Mouse (Mus musculus) bone marrow macrophage, adult 2 months (primary cell): ENCODE measurements around the gene Copg2. TPM values are rescaled to one million over a fixed set of nuclear protein-coding genes. Genes with fewer than 3 reads are reported as not detected.
"Not testable (repeated sequence)": the region's sequence is repeated elsewhere in the genome, so short reads cannot be mapped to it uniquely, and the experiment has no call there.

Experiments used
- H3K27ac ChIP-seq: 2 replicates; pipeline ENCODE4 v1.5.1; 2012; ENCODE audit warnings: low read depth, low read length; ENCODE audit not compliant: insufficient read depth
- H3K4me1 ChIP-seq: 2 replicates; pipeline ENCODE4 v1.6.1; 2012; ENCODE audit warnings: low read length; ENCODE audit not compliant: control insufficient read depth, insufficient read depth
- H3K4me3 ChIP-seq: 2 replicates; pipeline ENCODE4 v1.5.1; 2012; ENCODE audit warnings: mild to moderate bottlenecking, low read length, moderate library complexity; ENCODE audit not compliant: insufficient read depth
- CTCF ChIP-seq: IDR thresholded peaks from 2 replicates; pipeline ENCODE4 v1.5.1; 2012; ENCODE audit warnings: low read depth, mild to moderate bottlenecking, low read length, moderate library complexity
- POLR2A ChIP-seq: IDR thresholded peaks from 2 replicates; pipeline ENCODE4 v1.6.1; 2012; ENCODE audit warnings: mild to moderate bottlenecking, low read depth, low read length, borderline replicate concordance
- polyA plus RNA-seq: library from polyadenylated mRNA; stranded (reverse); fragments of >200 nt; gene quantifications from 2 replicates; pipeline ENCODE4 v1.2.4, GENCODE M21; 2012; ENCODE audit not compliant: missing spikeins, insufficient read depth, insufficient read length

The Copg2 gene
- polyA plus RNA-seq, 1 experiment: 28.0 TPM

DNA sequence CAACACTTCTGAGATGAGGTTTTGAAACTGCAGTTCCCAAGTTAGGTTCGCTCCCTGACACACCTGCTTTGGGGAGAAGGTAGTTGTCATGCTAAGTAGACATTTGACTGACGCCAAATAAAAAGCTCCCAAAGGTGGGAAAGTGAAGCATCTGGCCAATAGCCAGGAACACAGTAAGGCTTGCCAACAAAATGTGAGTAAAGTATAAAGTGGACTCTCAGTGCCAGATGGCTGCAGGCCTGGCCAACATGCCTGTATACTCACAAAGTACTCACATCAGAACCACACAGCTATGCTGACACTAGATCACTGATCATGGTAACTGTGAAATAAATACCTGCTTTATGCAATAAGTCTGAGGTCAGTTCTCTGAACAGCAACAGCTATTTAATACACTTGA is 46.8 kb downstream of the Copg2 start:
- Histone ChIP-seq H3K4me3 (no peak overlapping the region), H3K4me1 (no peaks in the 10 kb centered on the region), H3K27ac (no peak overlapping the region)
- TF ChIP-seq POLR2A (no peak), CTCF (no peak)

DNA sequence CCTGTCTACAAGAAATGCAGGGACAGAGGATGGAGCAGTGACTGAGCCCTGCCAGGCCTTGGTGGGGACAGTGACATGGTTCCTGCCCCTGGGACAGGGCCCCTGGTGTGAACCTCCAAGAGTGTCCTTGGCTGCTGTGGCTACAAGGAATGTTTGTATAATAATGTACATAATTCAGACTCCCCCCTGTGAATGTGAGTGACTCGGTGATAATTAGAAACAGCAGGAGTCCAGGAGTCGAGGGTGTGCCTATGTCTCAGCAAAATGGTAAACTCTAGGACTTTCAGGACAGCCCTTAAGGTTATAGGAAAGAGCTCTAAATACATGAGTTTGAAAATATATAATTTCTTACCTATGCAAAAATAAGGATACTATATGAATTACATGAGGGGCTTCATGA is 64.4 kb downstream of the Copg2 start:
- no peak overlapping the region for H3K27ac ChIP-seq
- TF ChIP-seq POLR2A: no peak
- H3K4me1 ChIP-seq: no peaks in the 10 kb centered on the region
- no peak overlapping the region for H3K4me3 ChIP-seq

DNA sequence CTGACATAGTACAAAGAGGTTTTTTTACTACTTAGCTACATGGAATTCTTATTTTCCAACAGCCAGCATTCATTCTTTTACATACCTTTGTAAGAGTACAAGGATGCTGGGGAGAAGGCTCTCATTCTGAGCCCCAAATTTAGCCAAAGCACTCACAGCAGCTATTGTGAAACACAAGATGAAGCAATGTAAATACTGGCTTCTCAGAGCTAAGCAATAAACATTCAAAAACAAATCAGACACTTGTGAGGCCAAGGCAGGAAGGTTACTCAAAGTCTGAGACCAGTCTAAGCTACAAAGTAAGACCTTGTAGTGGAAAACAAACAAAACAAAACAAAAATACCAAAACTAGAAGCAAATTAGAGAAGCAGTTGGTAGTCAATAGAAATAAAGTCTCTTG is 83.0 kb downstream of the Copg2 start:
- Histone ChIP-seq H3K4me3 (no peak overlapping the region), H3K27ac (no peak overlapping the region), H3K4me1 (peaks cover 7% of the 10 kb centered on the region)
- TF ChIP-seq CTCF (no peak), POLR2A (no peak)

DNA sequence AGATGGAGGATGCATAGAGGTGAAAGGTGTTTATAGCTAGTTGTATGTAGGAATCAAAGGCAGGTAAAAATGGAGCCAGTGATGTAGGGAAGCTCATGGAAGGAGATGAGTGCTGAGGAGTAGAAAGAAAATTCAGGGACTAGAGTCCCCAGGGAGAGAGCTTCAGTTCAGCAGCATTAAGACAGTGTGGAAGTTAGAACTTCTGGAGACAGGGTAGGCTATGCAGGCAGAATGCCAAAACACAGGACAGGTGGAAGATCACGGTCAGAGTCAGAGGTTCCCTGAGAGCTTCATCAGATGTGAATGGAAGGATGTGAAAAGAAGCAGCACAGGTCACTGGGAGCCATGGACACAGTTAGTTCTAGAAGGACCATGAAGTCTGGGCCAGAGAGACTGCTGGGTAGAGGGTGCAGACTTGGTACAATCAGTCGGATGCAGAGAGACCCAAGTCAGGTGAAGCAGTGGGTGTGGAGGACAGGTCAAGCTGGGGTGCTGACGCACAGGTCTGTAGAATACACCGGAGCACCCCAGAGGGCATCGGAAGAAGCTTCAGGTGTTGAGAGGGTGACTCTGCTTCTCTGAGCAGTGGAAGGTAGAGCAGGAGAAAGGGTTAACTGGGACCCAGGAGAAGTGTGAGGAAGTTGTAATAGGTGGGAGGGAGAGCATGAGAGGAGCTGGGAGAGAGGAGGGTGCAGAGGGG is 91.4 kb downstream of the Copg2 start:
- H3K4me3 ChIP-seq: no peak overlapping the region
- H3K4me1 ChIP-seq: peaks cover 8% of the 10 kb centered on the region
- H3K27ac ChIP-seq: no peak overlapping the region
- TF ChIP-seq CTCF (no peak), POLR2A (no peak)

GRCm38 (mm10) chr6:30804389-30805052 is 92.1 kb downstream of the Copg2 start:
- not testable (repeated sequence) for H3K27ac ChIP-seq, H3K4me3 ChIP-seq, H3K4me1 ChIP-seq
- peak; percentile 29; the same call in 1 of the 2 replicates for TF ChIP-seq CTCF

DNA sequence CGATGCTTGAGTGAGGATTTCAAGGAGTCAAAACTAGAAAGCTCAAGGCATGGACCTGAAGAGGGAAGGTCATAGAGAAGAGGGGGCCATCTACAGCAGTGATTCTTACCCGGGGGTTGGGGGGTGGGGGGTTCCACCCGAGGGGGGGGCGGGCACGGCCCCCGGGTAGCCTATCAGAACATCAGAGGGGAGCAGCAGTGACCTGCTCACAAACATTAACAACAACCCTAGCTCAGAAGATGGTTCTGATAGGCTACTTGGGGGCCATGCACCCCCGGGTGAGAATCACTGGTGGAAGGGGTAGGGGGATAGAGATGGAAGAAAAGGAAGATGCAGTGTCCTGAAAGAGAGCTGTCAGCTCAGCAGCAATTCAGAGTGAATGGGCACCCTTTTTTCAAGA is 93.7 kb downstream of the Copg2 start:
- H3K4me3 ChIP-seq, H3K4me1 ChIP-seq: not testable (repeated sequence)
- H3K27ac ChIP-seq: 0 out of 2 replicates have a peak overlapping the region, but pooled peaks have one; percentile 21

DNA sequence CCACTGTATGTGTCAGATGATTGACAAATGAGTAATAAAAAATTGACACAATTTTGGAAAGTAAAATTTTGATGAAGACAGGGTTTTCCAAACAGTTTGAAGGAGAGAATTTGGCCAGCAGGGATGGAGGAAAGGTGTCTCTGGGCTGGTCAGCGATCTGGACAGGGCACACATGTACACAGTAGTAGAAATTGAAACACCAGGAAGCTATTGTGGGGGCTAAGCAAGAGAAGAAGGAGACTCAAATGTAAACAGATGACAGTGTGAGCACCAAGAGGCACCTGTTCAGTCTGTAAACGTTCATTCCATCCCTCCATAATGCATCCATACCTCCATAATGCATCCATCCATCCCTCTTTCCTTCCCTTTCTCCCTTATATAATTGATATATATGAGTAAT is 145.4 kb downstream of the Copg2 start:
- no peak for TF ChIP-seq POLR2A
- no peak for TF ChIP-seq CTCF
- Histone ChIP-seq H3K4me3 (no peak overlapping the region), H3K4me1 (0 out of 2 replicates have a peak, but pooled peaks cover 5% of the 10 kb centered on the region), H3K27ac (no peak overlapping the region)

DNA sequence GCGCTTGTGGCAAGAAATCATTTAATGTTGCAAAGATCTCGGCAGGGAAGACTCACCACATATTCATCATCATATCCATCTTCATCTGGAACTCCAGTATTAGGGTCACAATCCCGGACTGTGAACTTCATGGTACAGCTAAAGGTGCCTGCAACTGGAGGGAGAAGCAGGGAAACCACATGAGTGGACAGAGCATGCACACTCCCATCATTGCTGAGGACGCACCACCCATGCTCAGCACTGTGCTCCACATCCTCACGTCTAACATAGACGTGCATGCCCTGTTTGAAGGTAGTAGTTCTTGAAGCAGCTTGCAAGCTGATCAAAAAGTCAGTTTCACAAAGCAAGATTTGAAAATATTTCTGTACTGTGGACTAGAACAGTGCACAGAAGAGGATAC is 146.1 kb downstream of the Copg2 start:
- Histone ChIP-seq H3K27ac (no peak overlapping the region), H3K4me3 (no peak overlapping the region), H3K4me1 (0 out of 2 replicates have a peak, but pooled peaks cover 5% of the 10 kb centered on the region)
- TF ChIP-seq POLR2A (no peak), CTCF (no peak)

DNA sequence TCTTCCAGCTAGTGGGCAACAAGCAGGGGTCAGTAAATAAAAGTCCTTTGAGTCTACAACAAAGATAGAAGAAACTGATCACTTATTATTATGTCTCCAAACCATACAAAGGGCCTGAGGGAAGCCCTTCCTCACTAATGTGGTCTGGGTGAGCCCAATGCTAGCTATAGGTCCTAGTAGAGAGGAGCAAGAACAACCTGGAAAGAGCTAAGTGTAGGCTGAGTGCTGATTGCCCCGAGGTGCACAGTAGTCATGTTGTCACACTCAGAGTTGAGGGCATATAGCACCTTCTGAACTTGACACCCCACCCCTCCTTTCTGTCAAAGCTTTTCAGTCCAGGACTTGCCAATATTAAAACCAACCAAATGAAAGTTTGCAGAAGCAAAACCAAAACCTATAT is 146.7 kb downstream of the Copg2 start:
- TF ChIP-seq CTCF: no peak
- TF ChIP-seq POLR2A: no peak
- H3K4me3 ChIP-seq: no peak overlapping the region
- no peak overlapping the region for H3K27ac ChIP-seq
- H3K4me1 ChIP-seq: 0 out of 2 replicates have a peak, but pooled peaks cover 5% of the 10 kb centered on the region

DNA sequence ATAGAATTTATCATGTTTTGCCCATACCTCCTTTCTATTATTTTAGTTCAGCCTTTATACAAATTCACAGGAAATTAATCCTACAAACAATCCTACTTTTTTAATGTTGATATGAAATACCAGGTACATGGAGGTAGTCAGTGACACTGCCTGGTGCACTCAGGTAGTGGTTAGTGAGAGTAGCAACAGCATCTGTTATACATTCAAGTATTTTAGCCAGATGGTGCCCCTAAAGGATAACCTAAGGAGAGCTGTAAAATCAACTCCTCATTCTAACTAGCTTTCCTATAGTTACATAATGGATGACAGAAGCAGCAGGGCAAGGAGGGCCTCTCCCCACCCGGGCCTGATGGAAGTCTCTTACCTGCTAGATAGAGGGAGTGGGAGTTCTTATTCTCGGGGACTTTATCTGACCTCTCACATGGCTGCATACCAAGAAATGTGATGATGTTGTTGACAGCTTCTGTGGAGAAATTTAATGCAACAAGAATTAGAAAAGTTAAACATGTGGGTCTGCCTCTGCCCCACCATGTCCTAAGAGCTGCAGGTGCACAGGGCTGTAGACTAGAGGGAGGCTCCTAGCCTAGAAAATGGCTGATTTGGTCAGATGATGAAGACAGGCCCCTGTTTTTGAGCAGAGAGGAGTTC is 147.4 kb downstream of the Copg2 start:
- H3K27ac ChIP-seq: no peak overlapping the region
- no peak for TF ChIP-seq POLR2A
- TF ChIP-seq CTCF: no peak
- 0 out of 2 replicates have a peak, but pooled peaks cover 5% of the 10 kb centered on the region for H3K4me1 ChIP-seq

More for the DNA sequence above, 147.4 kb downstream of the Copg2 start:
- H3K4me3 ChIP-seq: no peak overlapping the region
